Mouse (Mus musculus) megakaryocyte, embryonic 14.5 days (primary cell): ENCODE measurements around the gene Mutyh.

Source experiments
- FLI1 ChIP-seq: IDR thresholded peaks from 2 replicates; pipeline ENCODE4 v1.6.1; 2012; ENCODE audit warnings: low read length, inconsistent platforms, mixed read lengths
- GATA1 ChIP-seq: IDR thresholded peaks from 3 replicates; pipeline ENCODE4 v1.6.1; 2012; ENCODE audit warnings: mixed read lengths, low read length, inconsistent platforms, borderline replicate concordance

DNA sequence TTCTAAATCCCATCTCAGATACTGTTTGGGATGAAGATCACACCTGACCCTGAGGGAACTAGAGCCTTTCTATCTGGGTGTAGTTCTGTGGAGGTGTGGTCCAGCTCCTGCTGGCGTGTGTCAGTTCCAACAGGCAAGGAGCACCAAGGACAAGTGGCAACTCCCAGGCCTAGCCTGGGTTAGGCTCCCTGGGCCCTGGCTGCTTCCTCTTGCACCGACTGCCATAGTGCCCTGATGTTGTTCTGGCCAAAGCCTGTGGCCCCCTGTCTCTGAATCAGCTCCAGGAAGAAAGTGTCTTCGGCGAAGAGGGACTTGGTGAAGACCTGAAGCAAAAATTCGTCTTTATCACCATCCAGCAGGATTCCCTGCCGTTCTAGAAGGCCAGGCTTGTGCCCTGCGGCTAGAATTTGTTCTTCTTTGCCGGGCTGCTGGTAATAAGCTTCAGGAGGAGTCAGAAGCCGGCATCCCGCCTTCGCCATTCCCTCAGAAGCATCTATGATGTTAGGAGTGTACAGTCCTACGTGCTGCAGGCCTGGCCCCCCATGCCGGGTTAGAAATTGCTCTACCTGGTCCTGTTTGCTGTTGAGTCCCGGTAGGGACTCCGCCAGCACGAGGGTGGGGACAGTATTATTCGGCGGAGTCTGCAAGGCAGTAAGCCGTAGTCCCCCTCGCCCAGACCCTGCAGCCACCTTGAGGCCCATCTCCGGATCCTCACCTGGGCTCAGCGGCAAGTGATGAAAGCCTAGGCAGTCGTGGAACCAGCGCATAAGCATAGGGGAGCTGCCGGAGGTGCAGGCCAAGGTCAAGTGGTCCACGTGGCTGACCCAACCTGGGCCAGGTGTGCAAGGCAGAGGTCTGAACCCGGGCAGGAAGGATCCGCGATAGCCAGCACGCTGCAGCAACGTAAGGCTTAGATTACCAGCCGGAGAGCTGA is 12.7 kb downstream of the Mutyh start:
- no peak for TF ChIP-seq GATA1
- TF ChIP-seq FLI1: no peak
